Comparison of ENCODE assay signal across 9 mouse cellular contexts in genomic region chr16:57393161-57393560, GRCm38 (mm10). TPM values are rescaled to one million over a fixed set of nuclear protein-coding genes. Genes with fewer than 3 reads are reported as not detected.
DNase-seq lines count a peak whose midpoint lies in the region; ATAC-seq lines count a peak whose summit lies in the region.
"Had no signal": no experiment of that assay in that cellular context is flagged by ENCODE, and none has a peak within 500 bp of the region (broad histone marks: within the 10 kb centered on the region; RNA-seq: fewer than 3 reads in every experiment).

No protein-coding gene starts in this region.

- DNase-seq in right cerebral cortex, postnatal 14 days: peak; percentile 29
- DNase-seq in right cerebral cortex, postnatal 36 days (ENCODE audit: low spot score in 2 of 2): no peak
- peak; percentile 65 for DNase-seq in kidney, postnatal 10 days
- peak; percentile 52 for DNase-seq in skeletal muscle tissue, adult 2 months (ENCODE audit: low read depth, low spot score)
- no peak for DNase-seq in ovary, adult 18-20 months (ENCODE audit: low spot score)
- no peak for DNase-seq in liver, embryonic 11.5 days (ENCODE audit: low spot score)

- no peak overlapping the region for H3K4me3 ChIP-seq in heart, embryonic 11.5 days (ENCODE audit: low read depth, low read length)
- H3K4me3 ChIP-seq in forebrain, embryonic 15.5 days: no peak overlapping the region
- no peak overlapping the region for H3K4me3 ChIP-seq in liver, embryonic 11.5 days (ENCODE audit: low read depth, low read length)
- H3K4me3 ChIP-seq: erythroblast, embryonic 14.5 days had no signal

- H3K27me3 ChIP-seq in heart, embryonic 11.5 days (ENCODE audit: control insufficient read depth, insufficient read depth, low read length): no peaks in the 10 kb centered on the region
- no peaks in the 10 kb centered on the region for H3K27me3 ChIP-seq in forebrain, embryonic 15.5 days
- H3K27me3 ChIP-seq in liver, embryonic 11.5 days (replicated peaks; ENCODE audit: control insufficient read depth, insufficient read depth, low read length): no peaks in the 10 kb centered on the region

- no peaks in the 10 kb centered on the region for H3K9me3 ChIP-seq in heart, embryonic 11.5 days (replicated peaks; ENCODE audit: control insufficient read depth, low read length)
- no peaks in the 10 kb centered on the region for H3K9me3 ChIP-seq in forebrain, embryonic 15.5 days
- no peaks in the 10 kb centered on the region for H3K9me3 ChIP-seq in liver, embryonic 11.5 days (ENCODE audit: control insufficient read depth, low read length)

- H3K27ac ChIP-seq in heart, embryonic 11.5 days (ENCODE audit: low read depth, low read length): peak overlapping the region; percentile 57
- no peak overlapping the region for H3K27ac ChIP-seq in forebrain, embryonic 15.5 days (replicated peaks)
- H3K27ac ChIP-seq in liver, embryonic 11.5 days (ENCODE audit: low read depth, low read length): no peak overlapping the region

- H3K9ac ChIP-seq in heart, embryonic 11.5 days (ENCODE audit: low read depth, low read length): no peak overlapping the region
- no peak overlapping the region for H3K9ac ChIP-seq in forebrain, embryonic 15.5 days (replicated peaks)
- H3K9ac ChIP-seq in liver, embryonic 11.5 days (ENCODE audit: low read depth, low read length): no peak overlapping the region

- 55% methylated on average over 11 of the region's 11 CpGs for WGBS in heart, embryonic 11.5 days (ENCODE audit: insufficient replicate concordance)
- 70% methylated on average over 11 of the region's 11 CpGs for WGBS in forebrain, embryonic 15.5 days
- 75% methylated on average over 11 of the region's 11 CpGs for WGBS in liver, embryonic 11.5 days

- ATAC-seq in heart, embryonic 11.5 days (replicated peaks; ENCODE audit: insufficient number of reproducible peaks, low FRiP score, low TSS enrichment): no peak
- ATAC-seq in forebrain, embryonic 15.5 days (replicated peaks): no peak
- ATAC-seq in liver, embryonic 11.5 days (replicated peaks; ENCODE audit: low FRiP score): no peak

- H3K4me2 ChIP-seq in heart, embryonic 11.5 days: peak overlapping the region; percentile 29
- no peak overlapping the region for H3K4me2 ChIP-seq in forebrain, embryonic 15.5 days (replicated peaks)
- H3K4me2 ChIP-seq in liver, embryonic 11.5 days: no peak overlapping the region

- H3K4me1 ChIP-seq in heart, embryonic 11.5 days (ENCODE audit: control insufficient read depth, insufficient read depth, low read length): 0 out of 2 replicates have a peak, but pooled peaks cover 2% of the 10 kb centered on the region
- no peaks in the 10 kb centered on the region for H3K4me1 ChIP-seq in forebrain, embryonic 15.5 days
- H3K4me1 ChIP-seq in liver, embryonic 11.5 days (replicated peaks; ENCODE audit: control insufficient read depth, insufficient read depth, low read length): no peaks in the 10 kb centered on the region

- H3K36me3 ChIP-seq in heart, embryonic 11.5 days (ENCODE audit: control insufficient read depth, insufficient read depth, low read length): no peaks in the 10 kb centered on the region
- no peaks in the 10 kb centered on the region for H3K36me3 ChIP-seq in forebrain, embryonic 15.5 days
- H3K36me3 ChIP-seq in liver, embryonic 11.5 days (ENCODE audit: control insufficient read depth, insufficient read depth, low read length): no peaks in the 10 kb centered on the region

RNA-seq across cellular contexts. Expression of gene Filip1l, which starts 40.3 kb away (rescaled TPM):
- polyA plus RNA-seq in heart, embryonic 11.5 days (2014; fragmentation: Nextera tagmentation; extraction: Ambion mirVana): 26.0 and 26.8 TPM in 2 replicates
- polyA plus RNA-seq in forebrain, embryonic 15.5 days (2015; fragmentation: Nextera tagmentation; extraction: Ambion mirVana): 1.9 and 2.3 TPM in 2 replicates
- 9.3 and 9.4 TPM in 2 replicates for polyA plus RNA-seq in liver, embryonic 11.5 days (2014; fragmentation: Nextera tagmentation; extraction: Ambion mirVana)
- polyA plus RNA-seq: erythroblast, embryonic 14.5 days had no signal

Comparison
In these comparisons a context has a peak if more than half of its experiments do, and no peak if none do; other contexts are left out.
1. DNase-seq: peak in right cerebral cortex, postnatal 14 days (single experiment), kidney, postnatal 10 days (single experiment) and skeletal muscle tissue, adult 2 months (single experiment); none in right cerebral cortex, postnatal 36 days (0 of 2), ovary, adult 18-20 months (single experiment) and liver, embryonic 11.5 days (single experiment).